ENCODE assay signal across 8 mouse cellular contexts in genomic region chr6:13224596-13225227, GRCm38 (mm10). TPM values are rescaled to one million over a fixed set of nuclear protein-coding genes. Genes with fewer than 3 reads are reported as not detected.
A peak's percentile ranks its signal among the peaks of the same experiment; 100 is the strongest.
DNase-seq lines count a peak whose midpoint lies in the region; ATAC-seq and TF ChIP-seq lines count a peak whose summit lies in the region.
"Had no signal": no experiment of that assay in that cellular context is flagged by ENCODE, and none has a peak within 500 bp of the region (broad histone marks: within the 10 kb centered on the region; RNA-seq: fewer than 3 reads in every experiment).

Vwde (minus strand) TSS chr6:13224965.

- TF ChIP-seq POLR2A in limb, embryonic 14.5 days (IDR thresholded peaks at IDR 0.05; ENCODE audit: borderline replicate concordance, extremely low read depth, insufficient read depth, insufficient read length), result no peak

- WGBS in lung, postnatal 0 days, result 30% methylated on average over 15 of the region's 15 CpGs
- whole genome bisulfite sequencing in forebrain, embryonic 15.5 days, result 30% methylated on average over 15 of the region's 15 CpGs
- WGBS in limb, embryonic 14.5 days, result 29% methylated on average over 15 of the region's 15 CpGs

- no peaks in the 10 kb centered on the region for H3K9me3 ChIP-seq in lung, postnatal 0 days (ENCODE audit: low read length)
- H3K9me3 ChIP-seq in forebrain, embryonic 15.5 days, result no peaks in the 10 kb centered on the region
- no peaks in the 10 kb centered on the region for H3K9me3 ChIP-seq in limb, embryonic 14.5 days (ENCODE audit: control insufficient read depth, low read length)
- H3K9me3 ChIP-seq: liver, embryonic 15.5 days had no signal

- no peaks in the 10 kb centered on the region for H3K27me3 ChIP-seq in lung, postnatal 0 days (replicated peaks; ENCODE audit: insufficient read depth, low read length)
- H3K27me3 ChIP-seq in forebrain, embryonic 15.5 days, result no peaks in the 10 kb centered on the region
- no peaks in the 10 kb centered on the region for H3K27me3 ChIP-seq in limb, embryonic 14.5 days (ENCODE audit: control insufficient read depth, insufficient read depth, low read length)
- H3K27me3 ChIP-seq: liver, embryonic 15.5 days had no signal

- peak; percentile 8 for DNase-seq in lung, postnatal 0 days (ENCODE audit: low spot score)
- no peak for DNase-seq in lung, postnatal 10 days
- DNase-seq in limb, embryonic 14.5 days (ENCODE audit: low spot score), result no peak
- peak; percentile 42 for DNase-seq in testis, postnatal 10 days (ENCODE audit: low spot score)
- DNase-seq in urinary bladder, postnatal 36 days (ENCODE audit: low spot score in 2 of 2), result no peak

- H3K9ac ChIP-seq in lung, postnatal 0 days (replicated peaks; ENCODE audit: low read depth), result no peak within 1 kb of the TSS
- H3K9ac ChIP-seq in forebrain, embryonic 15.5 days (replicated peaks), result no peak within 1 kb of the TSS
- 0 out of 2 replicates have a peak within 1 kb of the TSS, but pooled peaks have one; percentile 21 for H3K9ac ChIP-seq in limb, embryonic 14.5 days (ENCODE audit: low read depth, low read length, severe bottlenecking)
- H3K9ac ChIP-seq: liver, embryonic 15.5 days had no signal

- no peak for TF ChIP-seq CTCF in lung, postnatal 0 days (IDR thresholded peaks at IDR 0.05)

- TF ChIP-seq EP300 in lung, postnatal 0 days (IDR thresholded peaks at IDR 0.05), result no peak

- H3K27ac ChIP-seq in lung, postnatal 0 days (ENCODE audit: low read length), result no peak within 1 kb of the TSS
- H3K27ac ChIP-seq in forebrain, embryonic 15.5 days (replicated peaks), result no peak within 1 kb of the TSS
- H3K27ac ChIP-seq in limb, embryonic 14.5 days (replicated peaks; ENCODE audit: low read depth, low read length), result no peak within 1 kb of the TSS
- H3K27ac ChIP-seq: liver, embryonic 15.5 days had no signal

- no peaks in the 10 kb centered on the region for H3K36me3 ChIP-seq in lung, postnatal 0 days (ENCODE audit: insufficient read depth, low read length)
- no peaks in the 10 kb centered on the region for H3K36me3 ChIP-seq in forebrain, embryonic 15.5 days
- no peaks in the 10 kb centered on the region for H3K36me3 ChIP-seq in limb, embryonic 14.5 days (ENCODE audit: control insufficient read depth, insufficient read depth, low read length)
- H3K36me3 ChIP-seq: liver, embryonic 15.5 days had no signal

- ATAC-seq in lung, postnatal 0 days, result no peak
- ATAC-seq in forebrain, embryonic 15.5 days (replicated peaks), result no peak
- no peak for ATAC-seq in limb, embryonic 14.5 days (ENCODE audit: low FRiP score, low read depth)
- ATAC-seq in erythroblast, adult 5-6 weeks (replicated peaks; ENCODE audit: low FRiP score, poor library complexity, severe bottlenecking), result no peak

- H3K4me2 ChIP-seq in lung, postnatal 0 days (replicated peaks; ENCODE audit: low read depth, low read length), result peak within 1 kb of the TSS; percentile 46
- H3K4me2 ChIP-seq in forebrain, embryonic 15.5 days (replicated peaks), result peak within 1 kb of the TSS; percentile 40
- peak within 1 kb of the TSS; percentile 46 for H3K4me2 ChIP-seq in limb, embryonic 14.5 days (replicated peaks; ENCODE audit: low read depth, low read length, severe bottlenecking)
- H3K4me2 ChIP-seq: liver, embryonic 15.5 days had no signal

- no peaks in the 10 kb centered on the region for H3K4me1 ChIP-seq in lung, postnatal 0 days (ENCODE audit: insufficient read depth, low read depth, low read length)
- peaks cover 5% of the 10 kb centered on the region; the same call in 1 of the 2 replicates for H3K4me1 ChIP-seq in forebrain, embryonic 15.5 days
- H3K4me1 ChIP-seq in limb, embryonic 14.5 days (ENCODE audit: control insufficient read depth, insufficient read depth, low read length), result no peaks in the 10 kb centered on the region
- H3K4me1 ChIP-seq: liver, embryonic 15.5 days had no signal

- H3K4me3 ChIP-seq in lung, postnatal 0 days (ENCODE audit: low read depth, low read length), result no peak within 1 kb of the TSS; the same call in 1 of the 2 replicates
- H3K4me3 ChIP-seq in forebrain, embryonic 15.5 days, result peak within 1 kb of the TSS; percentile 19
- H3K4me3 ChIP-seq in limb, embryonic 14.5 days (replicated peaks; ENCODE audit: low read length), result peak within 1 kb of the TSS; percentile 26
- H3K4me3 ChIP-seq: liver, embryonic 15.5 days had no signal

RNA-seq across cellular contexts. Expression of gene Vwde, which starts in this region (rescaled TPM):
- polyA plus RNA-seq in lung, postnatal 0 days (2015; fragmentation: Nextera tagmentation; extraction: Ambion mirVana), result not detected in 2 replicates
- 0.03 TPM in 1 of 2 replicates, not detected in the other for polyA plus RNA-seq in forebrain, embryonic 15.5 days (2015; fragmentation: Nextera tagmentation; extraction: Ambion mirVana)
- polyA plus RNA-seq in limb, embryonic 14.5 days (2012; rRNA removed), result 0.09 TPM in 2 replicates
- polyA plus RNA-seq in limb, embryonic 14.5 days (2014; fragmentation: Nextera tagmentation; extraction: Ambion mirVana), result 0.04 TPM in 1 of 2 replicates, not detected in the other
- total RNA-seq in erythroblast, adult 5-6 weeks (2015; ENCODE audit: low replicate concordance), result not detected in 2 replicates
- total RNA-seq in erythroblast, adult 5-6 weeks (2017; ENCODE audit: low replicate concordance), result not detected in 2 replicates
- polyA plus RNA-seq: liver, embryonic 15.5 days had no signal

Comparison
In these comparisons a context has a peak if more than half of its experiments do, and no peak if none do; other contexts are left out.
1. Peak in DNase-seq and H3K4me2 ChIP-seq in lung, postnatal 0 days; RNA of the gene not detected or under 1 TPM.